Mouse (Mus musculus): ENCODE results near the gene Slc25a33. TPM values are rescaled to one million over a fixed set of nuclear protein-coding genes. Genes with fewer than 3 reads are reported as not detected.
A peak's percentile ranks its signal among the peaks of the same experiment; 100 is the strongest.

Slc25a33 gene
- polyA plus RNA-seq, 1 experiment from 2014 or later: 38.2 TPM

DNA sequence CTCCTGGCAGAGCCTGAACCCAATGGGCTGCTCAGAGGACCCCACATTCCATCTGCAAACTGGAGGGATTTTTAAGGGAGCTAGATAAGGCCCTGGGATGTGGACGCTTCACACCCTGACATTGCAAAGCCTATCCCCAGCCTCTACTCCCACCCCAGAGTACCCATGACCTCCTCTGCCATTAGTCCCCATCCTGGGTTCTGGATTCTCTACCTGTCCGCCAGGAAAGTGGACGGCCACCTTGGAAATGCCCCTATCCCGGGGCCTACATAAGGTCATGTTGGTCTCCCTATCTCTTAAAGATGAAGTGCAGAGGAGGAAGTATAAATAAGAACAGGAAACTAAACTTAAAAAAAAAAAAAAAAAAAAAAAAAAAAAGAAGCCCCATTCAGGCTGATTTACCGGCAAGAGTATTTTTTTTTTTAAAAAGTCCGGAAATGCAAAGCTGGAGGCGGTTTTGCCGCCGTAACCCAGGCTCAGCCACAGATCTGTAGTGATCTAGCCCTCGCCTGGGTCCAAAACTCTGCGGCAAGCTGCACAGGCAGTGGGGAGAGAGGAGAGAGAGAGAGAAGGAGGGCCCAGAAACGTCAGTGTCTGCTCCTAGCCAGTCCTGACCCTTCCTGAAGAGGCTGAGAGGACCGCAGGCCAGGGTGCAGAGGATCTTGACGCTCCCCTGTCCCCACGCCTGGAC, 76.4 kb downstream of the Slc25a33 start:
- peak overlapping the region; percentile 40 for H3K9ac ChIP-seq
- DNase-seq (ENCODE audit: low spot score) (no peak), ATAC-seq (ENCODE audit: low FRiP score) (no peak)
- H3K9me3 ChIP-seq (ENCODE audit: control insufficient read depth, low read length): no peaks in the 10 kb centered on the region
- peak overlapping the region; percentile 56 for H3K4me2 ChIP-seq (replicated peaks)
- 0 out of 2 replicates have a peak, but pooled peaks cover 17% of the 10 kb centered on the region for H3K4me1 ChIP-seq (replicated peaks; ENCODE audit: control insufficient read depth, insufficient read depth, low read length)
- H3K4me3 ChIP-seq (replicated peaks; ENCODE audit: low read length): peak overlapping the region; percentile 31
- H3K36me3 ChIP-seq (replicated peaks; ENCODE audit: control insufficient read depth, insufficient read depth): no peaks in the 10 kb centered on the region
- H3K27me3 ChIP-seq (ENCODE audit: control insufficient read depth, insufficient read depth, low read length): peaks cover 19% of the 10 kb centered on the region
- WGBS: 24% methylated on average over 15 of the region's 15 CpGs
- H3K27ac ChIP-seq: no peak overlapping the region

DNA sequence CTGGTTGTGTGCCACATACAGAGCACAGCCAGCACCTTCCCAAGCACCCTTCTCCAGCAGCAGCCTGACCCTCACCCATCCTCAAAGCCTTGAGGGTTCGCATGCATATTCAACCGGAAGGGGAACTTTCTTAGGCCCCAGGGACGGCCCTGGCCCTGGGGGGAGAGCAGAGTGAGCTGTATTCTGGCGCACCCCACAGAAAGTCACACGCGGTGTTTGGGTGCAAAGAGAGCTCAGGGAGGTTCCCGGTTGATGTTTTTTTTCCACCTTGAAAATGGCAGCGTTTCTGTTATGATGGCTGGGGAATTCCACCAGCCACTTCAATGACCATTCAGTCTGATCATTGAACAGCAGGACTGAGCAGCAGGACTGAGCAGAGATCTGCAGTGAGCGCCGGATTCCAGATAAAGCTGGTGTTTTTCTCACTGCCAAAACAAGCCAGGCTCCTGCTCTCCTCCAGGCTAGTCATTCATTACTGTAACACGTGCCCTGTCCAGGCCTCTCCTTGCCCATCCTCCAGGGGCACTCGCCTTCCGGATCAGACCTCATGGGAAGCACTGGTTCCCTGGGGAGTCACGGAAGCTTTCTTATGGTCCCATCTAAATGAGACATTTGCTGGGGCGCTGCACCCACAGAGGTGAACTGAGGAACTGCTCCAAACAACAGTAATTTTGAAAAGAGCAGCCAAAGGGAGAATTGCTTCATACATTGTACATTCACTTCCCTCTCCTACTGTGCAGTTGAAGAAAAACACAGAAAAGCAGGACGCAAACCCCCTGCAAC, 77.7 kb downstream of the Slc25a33 start:
- 34% methylated on average over 16 of the region's 16 CpGs for WGBS
- no peak for DNase-seq (ENCODE audit: low spot score)
- H3K4me1 ChIP-seq (replicated peaks; ENCODE audit: control insufficient read depth, insufficient read depth, low read length): 0 out of 2 replicates have a peak, but pooled peaks cover 17% of the 10 kb centered on the region
- H3K4me3 ChIP-seq (replicated peaks; ENCODE audit: low read length): no peak overlapping the region
- no peak overlapping the region for H3K4me2 ChIP-seq (replicated peaks)
- no peak for ATAC-seq (ENCODE audit: low FRiP score)
- H3K9me3 ChIP-seq (ENCODE audit: control insufficient read depth, low read length): no peaks in the 10 kb centered on the region
- no peaks in the 10 kb centered on the region for H3K36me3 ChIP-seq (replicated peaks; ENCODE audit: control insufficient read depth, insufficient read depth)
- H3K27ac ChIP-seq: no peak overlapping the region
- no peak overlapping the region for H3K9ac ChIP-seq
- peaks cover 19% of the 10 kb centered on the region for H3K27me3 ChIP-seq (ENCODE audit: control insufficient read depth, insufficient read depth, low read length)

Small RNA genes within 50 kb of the gene (microRNA-seq; reads per million reads assigned to microRNA genes)
- gene Gm47301: not detected

Other genes starting within 250 kb of the Slc25a33 start
- 147 and 154 TPM in 2 replicates for gene Clstn1, start 187.8 kb downstream of the Slc25a33 start, polyA plus RNA-seq (2014; fragmentation: Nextera tagmentation; extraction: Ambion mirVana)
- 15.3 and 16.5 TPM in 2 replicates for gene Pik3cd, start 71.7 kb downstream of the Slc25a33 start, polyA plus RNA-seq (2014; fragmentation: Nextera tagmentation; extraction: Ambion mirVana)
- gene Tmem201, start 36.2 kb downstream of the Slc25a33 start, polyA plus RNA-seq (2014; fragmentation: Nextera tagmentation; extraction: Ambion mirVana): 29.9 and 31.9 TPM in 2 replicates
- 7.0 and 7.2 TPM in 2 replicates for gene Spsb1, start 180.8 kb upstream of the Slc25a33 start, polyA plus RNA-seq (2014; fragmentation: Nextera tagmentation; extraction: Ambion mirVana)
- 3.1 and 3.2 TPM in 2 replicates for gene H6pd, start 234.7 kb upstream of the Slc25a33 start, polyA plus RNA-seq (2014; fragmentation: Nextera tagmentation; extraction: Ambion mirVana)

Data from hindbrain, embryonic 14.5 days (tissue).